Mouse (Mus musculus): ENCODE measurements around the gene Mfap4.

Mfap4 gene

DNA sequence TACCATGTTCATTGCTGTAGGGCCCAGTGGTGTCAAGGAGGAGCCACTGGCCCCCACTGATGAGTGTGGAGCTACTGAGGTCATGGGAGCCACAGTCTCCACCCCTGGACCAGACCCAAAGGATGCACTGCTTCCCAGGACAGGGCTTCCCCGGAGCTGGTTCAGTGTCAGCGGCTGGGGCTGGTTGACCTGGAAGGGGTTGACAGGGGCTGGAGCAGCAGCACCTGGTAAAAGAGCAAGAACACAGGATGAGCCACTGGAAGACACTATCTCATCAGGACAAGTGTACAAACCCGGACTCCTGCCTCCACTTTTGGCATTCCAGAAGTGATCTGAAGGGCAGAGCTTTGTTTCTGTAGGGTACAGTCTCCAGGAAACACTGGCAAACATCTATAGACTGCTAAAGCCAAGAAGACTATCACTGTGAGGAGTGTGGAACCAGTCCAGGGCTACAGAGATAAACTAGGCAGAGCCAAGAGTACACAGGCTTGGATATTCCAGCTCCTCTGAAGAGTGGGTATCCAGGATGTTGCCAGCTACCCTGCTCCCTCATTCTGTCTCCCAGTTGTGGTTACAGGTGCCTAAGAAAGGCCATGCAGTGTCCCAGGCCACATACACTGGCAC, 34.4 kb downstream of the Mfap4 start:
- no peak for DNase-seq

DNA sequence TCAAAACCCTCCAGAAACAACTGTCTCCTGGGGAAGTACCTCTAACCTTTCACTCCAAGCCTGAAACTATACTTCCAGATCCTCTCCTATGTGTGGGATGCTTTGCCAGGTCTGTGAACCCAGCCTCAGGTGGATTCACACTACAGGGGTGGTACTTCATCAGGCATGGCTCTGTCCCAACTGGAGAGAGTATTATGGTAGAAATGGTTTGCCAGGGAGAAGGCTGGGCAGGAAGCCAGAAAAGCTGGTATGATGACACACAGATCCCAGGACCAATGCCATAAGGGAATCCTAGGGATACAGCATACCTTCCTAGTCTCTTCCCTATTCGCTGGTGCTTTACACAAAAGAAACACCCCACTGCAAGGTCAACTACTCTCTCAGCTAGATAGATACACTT, 41.6 kb downstream of the Mfap4 start:
- DNase-seq, result peak; percentile 86 to 88

- peak; percentile 80 to 91 for DNase-seq
Observed at GRCm38 (mm10) chr11:61529268-61529713, 44.1 kb downstream of the Mfap4 start.

DNA sequence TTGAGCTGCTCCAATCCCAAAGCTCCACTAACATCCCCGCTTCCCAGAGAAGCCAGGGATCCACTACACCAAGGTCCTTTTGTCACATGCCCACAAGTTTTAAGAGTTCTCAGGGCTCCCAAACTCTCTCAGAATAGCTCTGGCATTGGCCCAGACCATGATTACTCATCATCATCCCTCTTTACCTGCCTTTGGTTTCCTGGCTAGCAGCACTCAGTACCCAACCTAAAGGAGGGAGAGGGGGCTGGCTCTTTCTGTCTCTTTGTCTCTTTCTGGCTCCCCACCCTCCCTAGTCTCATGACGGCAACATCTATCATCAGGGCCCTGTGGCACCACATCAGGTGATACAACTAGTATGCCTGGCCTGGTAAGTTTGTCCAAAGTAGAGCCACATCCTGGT, 47.6 kb downstream of the Mfap4 start:
- peak in 1 of 2 experiments; percentile 49 for DNase-seq

GRCm38 (mm10) chr11:61533571-61533970, 48.3 kb downstream of the Mfap4 start:
- no peak for DNase-seq

DNA sequence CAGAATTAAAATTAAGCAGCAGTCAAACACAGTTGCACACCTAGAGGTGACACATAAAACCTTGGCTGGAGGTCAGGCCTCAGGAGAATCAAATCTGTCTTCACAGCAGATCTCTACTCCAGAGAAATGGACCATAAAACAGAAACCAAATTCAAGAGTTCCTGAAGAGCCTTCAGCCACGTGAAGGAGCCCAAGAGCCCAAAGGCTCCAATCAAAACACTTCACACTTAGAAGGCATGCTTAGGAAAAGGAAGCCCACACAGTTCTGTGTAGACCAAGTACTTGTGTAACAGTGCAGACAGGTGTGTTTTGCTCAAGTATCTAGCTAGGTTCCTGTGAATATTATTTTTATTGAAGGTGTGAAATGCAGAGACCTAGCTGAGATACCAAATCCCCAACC, 50.3 kb downstream of the Mfap4 start:
- no peak for DNase-seq

GRCm38 (mm10) chr11:61536952-61537351, 51.7 kb downstream of the Mfap4 start:
- DNase-seq, result no peak

GRCm38 (mm10) chr11:61537362-61537761, 52.1 kb downstream of the Mfap4 start:
- no peak for DNase-seq

Data from cerebellum, adult 18-20 months (tissue).